Comparison of ENCODE assay signal across 8 mouse cellular contexts in genomic region chr19:7268722-7269090, GRCm38 (mm10). TPM values are rescaled to one million over a fixed set of nuclear protein-coding genes. Genes with fewer than 3 reads are reported as not detected.
A peak's percentile ranks its signal among the peaks of the same experiment; 100 is the strongest.
DNase-seq lines count a peak whose midpoint lies in the region; ATAC-seq and TF ChIP-seq lines count a peak whose summit lies in the region.

No protein-coding gene starts in this region.

- H3K27me3 ChIP-seq in hindbrain, embryonic 14.5 days (ENCODE audit: control insufficient read depth, insufficient read depth, low read length): no peaks in the 10 kb centered on the region
- no peaks in the 10 kb centered on the region for H3K27me3 ChIP-seq in limb, embryonic 10.5 days (ENCODE audit: low read depth, poor library complexity, severe bottlenecking)
- no peaks in the 10 kb centered on the region for H3K27me3 ChIP-seq in midbrain, embryonic 10.5 days (ENCODE audit: low read depth, poor library complexity, severe bottlenecking)

- H3K4me3 ChIP-seq in left cerebral cortex, adult 2 months: peak overlapping the region; percentile 68
- H3K4me3 ChIP-seq in hindbrain, embryonic 14.5 days (replicated peaks; ENCODE audit: low read length): peak overlapping the region; percentile 88
- peak overlapping the region; percentile 76 for H3K4me3 ChIP-seq in limb, embryonic 10.5 days
- H3K4me3 ChIP-seq in midbrain, embryonic 10.5 days: peak overlapping the region; percentile 98

- peak overlapping the region; percentile 80 for H3K9ac ChIP-seq in hindbrain, embryonic 14.5 days

- intact Hi-C loops in left cerebral cortex, adult 2 months (cut with DNase I): loop anchor here (5.0 kb wide), 1 partner anchor 149 kb away; the partner anchor contains the start of gene 2700081O15Rik

- DNase-seq in left cerebral cortex, adult 2 months (ENCODE audit: extremely low spot score in 1 of 2, low spot score in 2 of 2): peak in 1 of 2 experiments; percentile 73
- DNase-seq in left cerebral cortex, adult 11 months (ENCODE audit: low spot score): no peak
- peak; percentile 62 for DNase-seq in cerebellum, adult 9-10 months
- peak; percentile 64 to 66 for DNase-seq in frontal cortex, postnatal 14 days (ENCODE audit: low spot score in 2 of 2)
- DNase-seq in hindbrain, embryonic 14.5 days (ENCODE audit: low spot score): peak; percentile 67
- DNase-seq in limb, embryonic 10.5 days (ENCODE audit: low spot score): peak; percentile 95
- DNase-seq in midbrain, embryonic 10.5 days (ENCODE audit: low spot score): peak; percentile 91
- peak; percentile 57 to 64 for DNase-seq in spleen, postnatal 36 days (ENCODE audit: low spot score in 2 of 2)

- H3K27ac ChIP-seq in left cerebral cortex, adult 2 months: peak overlapping the region; percentile 83
- peak overlapping the region; percentile 95 for H3K27ac ChIP-seq in hindbrain, embryonic 14.5 days
- peak overlapping the region; percentile 99 for H3K27ac ChIP-seq in limb, embryonic 10.5 days
- peak overlapping the region; percentile 100 for H3K27ac ChIP-seq in midbrain, embryonic 10.5 days (replicated peaks)

- TF ChIP-seq CTCF in left cerebral cortex, adult 2 months (IDR thresholded peaks at IDR 0.05): peak; percentile 71

- under 1% methylated on average over 30 of the region's 30 CpGs for WGBS in hindbrain, embryonic 14.5 days
- WGBS in limb, embryonic 10.5 days: under 1% methylated on average over 30 of the region's 30 CpGs
- 0% methylated on average over 30 of the region's 30 CpGs for WGBS in midbrain, embryonic 10.5 days

- H3K9me3 ChIP-seq in hindbrain, embryonic 14.5 days (ENCODE audit: control insufficient read depth, low read length): no peaks in the 10 kb centered on the region
- no peaks in the 10 kb centered on the region for H3K9me3 ChIP-seq in limb, embryonic 10.5 days (replicated peaks)
- no peaks in the 10 kb centered on the region for H3K9me3 ChIP-seq in midbrain, embryonic 10.5 days (replicated peaks)

- H3K4me2 ChIP-seq in hindbrain, embryonic 14.5 days (replicated peaks): peak overlapping the region; percentile 66

- peaks cover 32% of the 10 kb centered on the region for H3K36me3 ChIP-seq in hindbrain, embryonic 14.5 days (replicated peaks; ENCODE audit: control insufficient read depth, insufficient read depth)
- peaks cover 42% of the 10 kb centered on the region for H3K36me3 ChIP-seq in limb, embryonic 10.5 days
- peaks cover 42% of the 10 kb centered on the region for H3K36me3 ChIP-seq in midbrain, embryonic 10.5 days

- 0 out of 2 replicates have a peak, but pooled peaks have one; percentile 7 for ATAC-seq in hindbrain, embryonic 14.5 days (ENCODE audit: low FRiP score)

- H3K4me1 ChIP-seq in hindbrain, embryonic 14.5 days (replicated peaks; ENCODE audit: control insufficient read depth, insufficient read depth, low read length): peaks cover 51% of the 10 kb centered on the region
- H3K4me1 ChIP-seq in limb, embryonic 10.5 days: peaks cover 62% of the 10 kb centered on the region
- peaks cover 86% of the 10 kb centered on the region for H3K4me1 ChIP-seq in midbrain, embryonic 10.5 days

RNA-seq across cellular contexts. Expression of gene Rcor2, which starts 1.6 kb away (rescaled TPM):
- 10 to 100 TPM; 14.3 to 14.7 TPM for total RNA-seq in left cerebral cortex, adult 2 months (2021)
- polyA plus RNA-seq in hindbrain, embryonic 14.5 days (2014; fragmentation: Nextera tagmentation; extraction: Ambion mirVana): 12.0 and 13.4 TPM in 2 replicates
- polyA plus RNA-seq in limb, embryonic 10.5 days (2016; fragmentation: Nextera tagmentation; extraction: Ambion mirVana): 54.9 and 63.1 TPM in 2 replicates
- 62.2 and 73.1 TPM in 2 replicates for polyA plus RNA-seq in midbrain, embryonic 10.5 days (2016; fragmentation: Nextera tagmentation; extraction: Ambion mirVana)

RNA-seq across cellular contexts. Expression of gene Naa40, which starts 27.7 kb away (rescaled TPM):
- total RNA-seq in left cerebral cortex, adult 2 months (2021): 10 to 100 TPM; 35.7 to 37.4 TPM
- 67.6 and 69.1 TPM in 2 replicates for polyA plus RNA-seq in hindbrain, embryonic 14.5 days (2014; fragmentation: Nextera tagmentation; extraction: Ambion mirVana)
- polyA plus RNA-seq in limb, embryonic 10.5 days (2016; fragmentation: Nextera tagmentation; extraction: Ambion mirVana): 92.0 and 92.4 TPM in 2 replicates
- polyA plus RNA-seq in midbrain, embryonic 10.5 days (2016; fragmentation: Nextera tagmentation; extraction: Ambion mirVana): 105 and 107 TPM in 2 replicates

RNA-seq across cellular contexts. Expression of gene Cox8a, which starts 51.3 kb away (rescaled TPM):
- 100 to 1,000 TPM; 934 to 941 TPM for total RNA-seq in left cerebral cortex, adult 2 months (2021)
- polyA plus RNA-seq in hindbrain, embryonic 14.5 days (2014; fragmentation: Nextera tagmentation; extraction: Ambion mirVana): 1,225 and 1,275 TPM in 2 replicates
- polyA plus RNA-seq in limb, embryonic 10.5 days (2016; fragmentation: Nextera tagmentation; extraction: Ambion mirVana): 862 and 928 TPM in 2 replicates
- 895 and 900 TPM in 2 replicates for polyA plus RNA-seq in midbrain, embryonic 10.5 days (2016; fragmentation: Nextera tagmentation; extraction: Ambion mirVana)
